Comparison of ENCODE assay signal across 24 mouse cellular contexts in the genomic region with DNA sequence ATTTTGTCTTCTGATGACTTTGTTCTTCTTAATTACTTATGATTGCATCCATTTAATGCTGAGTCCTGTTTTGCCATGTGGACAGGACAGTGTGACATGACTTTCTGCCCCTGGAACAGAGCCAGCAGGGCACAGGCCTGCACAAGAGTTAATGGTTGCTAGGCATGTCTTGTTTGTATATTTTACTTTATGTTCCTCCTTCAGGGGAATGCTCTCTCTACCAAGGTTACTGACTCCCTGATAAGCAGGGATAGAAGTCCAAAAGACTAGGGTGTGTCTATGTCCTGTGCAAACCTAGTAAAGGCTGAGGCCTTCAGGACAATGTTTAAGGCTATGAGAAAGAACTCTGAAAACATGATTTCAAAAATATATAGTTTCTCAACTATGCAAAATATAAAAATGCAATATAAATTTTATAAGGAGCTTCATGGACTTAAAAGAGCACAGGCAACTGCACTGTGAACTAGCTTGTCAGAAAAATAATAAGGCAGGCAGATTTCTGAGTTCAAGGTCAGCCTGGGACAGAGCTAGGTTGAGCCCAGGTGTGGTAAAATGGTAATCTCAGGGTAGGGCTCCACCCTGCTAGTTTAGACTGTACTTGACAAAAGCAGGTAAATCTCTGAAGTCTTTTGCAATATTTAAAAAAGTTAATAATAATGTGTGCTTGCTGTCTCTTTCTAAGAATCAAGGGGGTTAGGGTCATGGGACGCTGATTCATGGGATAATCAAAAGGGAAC.
DNase-seq lines count a peak whose midpoint lies in the region; ATAC-seq and TF ChIP-seq lines count a peak whose summit lies in the region.
"Had no signal": no experiment of that assay in that cellular context is flagged by ENCODE, and none has a peak within 500 bp of the region (broad histone marks: within the 10 kb centered on the region; RNA-seq: fewer than 3 reads in every experiment).

No protein-coding gene starts in this region.

- H3K36me3 ChIP-seq in kidney, postnatal 0 days (ENCODE audit: insufficient read depth, low read length): no peaks in the 10 kb centered on the region
- H3K36me3 ChIP-seq in kidney, embryonic 15.5 days: no peaks in the 10 kb centered on the region
- H3K36me3 ChIP-seq: embryonic facial prominence, embryonic 15.5 days; forebrain, embryonic 10.5 days; G1E; heart, embryonic 13.5 days; hindbrain, embryonic 12.5 days had no signal

- H3K4me2 ChIP-seq in kidney, postnatal 0 days (ENCODE audit: low read length): no peak overlapping the region
- no peak overlapping the region for H3K4me2 ChIP-seq in kidney, embryonic 15.5 days
- H3K4me2 ChIP-seq: embryonic facial prominence, embryonic 15.5 days; heart, embryonic 13.5 days; hindbrain, embryonic 12.5 days had no signal

- H3K27me3 ChIP-seq in kidney, postnatal 0 days (ENCODE audit: insufficient read depth, low read length): no peaks in the 10 kb centered on the region
- no peaks in the 10 kb centered on the region for H3K27me3 ChIP-seq in kidney, embryonic 15.5 days
- H3K27me3 ChIP-seq: embryonic facial prominence, embryonic 15.5 days; heart, embryonic 13.5 days; hindbrain, embryonic 12.5 days had no signal

- H3K4me1 ChIP-seq in kidney, postnatal 0 days (replicated peaks; ENCODE audit: insufficient read depth, low read length): no peaks in the 10 kb centered on the region
- H3K4me1 ChIP-seq in kidney, embryonic 15.5 days: no peaks in the 10 kb centered on the region
- H3K4me1 ChIP-seq: embryonic facial prominence, embryonic 15.5 days; heart, embryonic 13.5 days; hindbrain, embryonic 12.5 days had no signal

- DNase-seq in kidney, postnatal 0 days (ENCODE audit: low spot score): no peak
- peak; percentile 4 for DNase-seq in ovary, postnatal 36 days (ENCODE audit: low spot score)
- no peak for DNase-seq in ovary, postnatal 14 days (ENCODE audit: low spot score)
- DNase-seq in large intestine, adult 2 months (ENCODE audit: low read depth, low spot score): peak; percentile 62
- no peak for DNase-seq in adrenal gland, adult 18-20 months (ENCODE audit: low spot score in 2 of 2)
- DNase-seq: adrenal gland, postnatal 10 days; B cell, adult 2 months; cerebellum, adult 11 months; cerebellum, adult 8-10 months; cerebellum, postnatal 14 days; gastrocnemius, adult 2 months; gastrocnemius, postnatal 36 days; heart, adult 11 months; heart, postnatal 4 days had no signal

- no peak overlapping the region for H3K4me3 ChIP-seq in kidney, postnatal 0 days (replicated peaks; ENCODE audit: low read depth, low read length)
- H3K4me3 ChIP-seq in kidney, embryonic 15.5 days (replicated peaks): no peak overlapping the region
- H3K4me3 ChIP-seq: embryonic facial prominence, embryonic 15.5 days; erythroblast, embryonic 14.5 days; forebrain, embryonic 10.5 days; gastrocnemius, adult 2 months; heart, embryonic 13.5 days; hindbrain, embryonic 12.5 days had no signal

- no peaks in the 10 kb centered on the region for H3K9me3 ChIP-seq in kidney, postnatal 0 days (replicated peaks; ENCODE audit: low read length)
- no peaks in the 10 kb centered on the region for H3K9me3 ChIP-seq in kidney, embryonic 15.5 days (replicated peaks)
- H3K9me3 ChIP-seq: embryonic facial prominence, embryonic 15.5 days; G1E; hindbrain, embryonic 12.5 days had no signal

- 54% methylated on average over 1 of the region's 1 CpGs for WGBS in kidney, postnatal 0 days
- 59% methylated on average over 1 of the region's 1 CpGs for WGBS in kidney, embryonic 15.5 days
- 49% methylated on average over 1 of the region's 1 CpGs for WGBS in large intestine, adult 2 months

- no peak overlapping the region for H3K9ac ChIP-seq in kidney, postnatal 0 days (ENCODE audit: low read depth, low read length)
- no peak overlapping the region for H3K9ac ChIP-seq in kidney, embryonic 15.5 days
- H3K9ac ChIP-seq: embryonic facial prominence, embryonic 15.5 days; heart, embryonic 13.5 days; hindbrain, embryonic 12.5 days had no signal

- ATAC-seq in kidney, postnatal 0 days (replicated peaks; ENCODE audit: low FRiP score, low read depth): peak; percentile 36; the same call in 1 of the 2 replicates
- no peak for ATAC-seq in kidney, embryonic 15.5 days (replicated peaks; ENCODE audit: low FRiP score)
- no peak for ATAC-seq in megakaryocyte, adult 5-6 weeks (ENCODE audit: poor library complexity, severe bottlenecking)
- ATAC-seq: CD4-positive, CD25-positive, alpha-beta regulatory T cell, adult 4 months; forebrain, embryonic 14.5 days had no signal

- no peak overlapping the region for H3K27ac ChIP-seq in kidney, postnatal 0 days
- H3K27ac ChIP-seq in kidney, embryonic 15.5 days: no peak overlapping the region
- H3K27ac ChIP-seq: embryonic facial prominence, embryonic 15.5 days; gastrocnemius, adult 2 months; heart, embryonic 13.5 days; hindbrain, embryonic 12.5 days had no signal

- no peak for TF ChIP-seq CTCF in kidney, postnatal 0 days (IDR thresholded peaks at IDR 0.05; ENCODE audit: low read depth)

Comparison
In these comparisons a context has a peak if more than half of its experiments do, and no peak if none do; other contexts are left out.
1. DNase-seq: peak in ovary, postnatal 36 days (single experiment) and large intestine, adult 2 months (single experiment); none in kidney, postnatal 0 days (single experiment), ovary, postnatal 14 days (single experiment) and adrenal gland, adult 18-20 months (0 of 2).